Mouse (Mus musculus): ENCODE data around the gene Rpl36al. TPM values are rescaled to one million over a fixed set of nuclear protein-coding genes. Genes with fewer than 3 reads are reported as not detected.

Rpl36al gene
- total and polyA plus RNA-seq, 2 experiments: 129 to 466 TPM

- Histone ChIP-seq H3K4me1 (ENCODE audit: control insufficient read depth, insufficient read depth, low read length) (no peaks in the 10 kb centered on the region), H3K27me3 (ENCODE audit: control insufficient read depth, insufficient read depth, low read length) (no peaks in the 10 kb centered on the region), H3K36me3 (ENCODE audit: control insufficient read depth, insufficient read depth, low read length) (no peaks in the 10 kb centered on the region), H3K4me3 (ENCODE audit: insufficient read depth, low read depth, low read length) (no peak overlapping the region), H3K79me2 (ENCODE audit: control insufficient read depth, insufficient read depth, low read length) (no peaks in the 10 kb centered on the region), H3K9ac (ENCODE audit: low read depth, low read length) (no peak overlapping the region), H3K27ac (replicated peaks; ENCODE audit: insufficient read depth, low read depth, low read length) (no peak overlapping the region)
- no peak for DNase-seq (ENCODE audit: extremely low read depth, low read depth, low spot score)
- 85% methylated on average over 3 of the region's 3 CpGs for WGBS
- no peak for TF ChIP-seq CTCF (IDR thresholded peaks at IDR 0.05; ENCODE audit: low read depth, low read length)
- no peak for TF ChIP-seq POLR2A (IDR thresholded peaks at IDR 0.05; ENCODE audit: extremely low read depth, insufficient read depth, low read length)
Observed at GRCm38 (mm10) chr12:69215000-69215785, 31.3 kb upstream of the Rpl36al start.

GRCm38 (mm10) chr12:69214393-69214792, 30.5 kb upstream of the Rpl36al start:
- no peaks in the 10 kb centered on the region for H3K4me1 ChIP-seq (ENCODE audit: control insufficient read depth, insufficient read depth, low read length)
- no peak overlapping the region for H3K4me3 ChIP-seq (ENCODE audit: insufficient read depth, low read depth, low read length)
- no peaks in the 10 kb centered on the region for H3K36me3 ChIP-seq (ENCODE audit: control insufficient read depth, insufficient read depth, low read length)
- no peaks in the 10 kb centered on the region for H3K79me2 ChIP-seq (ENCODE audit: control insufficient read depth, insufficient read depth, low read length)
- no peak overlapping the region for H3K9ac ChIP-seq (ENCODE audit: low read depth, low read length)
- DNase-seq (ENCODE audit: extremely low read depth, low read depth, low spot score): no peak
- H3K27me3 ChIP-seq (ENCODE audit: control insufficient read depth, insufficient read depth, low read length): no peaks in the 10 kb centered on the region
- TF ChIP-seq CTCF (IDR thresholded peaks at IDR 0.05; ENCODE audit: low read depth, low read length): no peak
- TF ChIP-seq POLR2A (IDR thresholded peaks at IDR 0.05; ENCODE audit: extremely low read depth, insufficient read depth, low read length): no peak
- H3K27ac ChIP-seq (replicated peaks; ENCODE audit: insufficient read depth, low read depth, low read length): no peak overlapping the region
- 92% methylated on average over 7 of the region's 7 CpGs for WGBS

GRCm38 (mm10) chr12:69213186-69213777, 29.4 kb upstream of the Rpl36al start:
- Histone ChIP-seq H3K79me2 (ENCODE audit: control insufficient read depth, insufficient read depth, low read length) (no peaks in the 10 kb centered on the region), H3K4me1 (ENCODE audit: control insufficient read depth, insufficient read depth, low read length) (no peaks in the 10 kb centered on the region), H3K36me3 (ENCODE audit: control insufficient read depth, insufficient read depth, low read length) (no peaks in the 10 kb centered on the region), H3K9ac (ENCODE audit: low read depth, low read length) (no peak overlapping the region), H3K27me3 (ENCODE audit: control insufficient read depth, insufficient read depth, low read length) (no peaks in the 10 kb centered on the region), H3K27ac (replicated peaks; ENCODE audit: insufficient read depth, low read depth, low read length) (no peak overlapping the region), H3K4me3 (ENCODE audit: insufficient read depth, low read depth, low read length) (no peak overlapping the region)
- DNase-seq (ENCODE audit: extremely low read depth, low read depth, low spot score): no peak
- no peak for TF ChIP-seq CTCF (IDR thresholded peaks at IDR 0.05; ENCODE audit: low read depth, low read length)
- TF ChIP-seq POLR2A (IDR thresholded peaks at IDR 0.05; ENCODE audit: extremely low read depth, insufficient read depth, low read length): no peak
- WGBS: 95% methylated on average over 13 of the region's 13 CpGs

GRCm38 (mm10) chr12:69211057-69211456, 27.2 kb upstream of the Rpl36al start:
- Histone ChIP-seq H3K9ac (ENCODE audit: low read depth, low read length) (no peak overlapping the region), H3K4me1 (ENCODE audit: control insufficient read depth, insufficient read depth, low read length) (no peaks in the 10 kb centered on the region), H3K79me2 (ENCODE audit: control insufficient read depth, insufficient read depth, low read length) (no peaks in the 10 kb centered on the region), H3K27ac (replicated peaks; ENCODE audit: insufficient read depth, low read depth, low read length) (no peak overlapping the region), H3K4me3 (ENCODE audit: insufficient read depth, low read depth, low read length) (no peak overlapping the region), H3K36me3 (ENCODE audit: control insufficient read depth, insufficient read depth, low read length) (no peaks in the 10 kb centered on the region), H3K27me3 (ENCODE audit: control insufficient read depth, insufficient read depth, low read length) (no peaks in the 10 kb centered on the region)
- WGBS: 85% methylated on average over 5 of the region's 5 CpGs
- DNase-seq (ENCODE audit: extremely low read depth, low read depth, low spot score): no peak
- TF ChIP-seq CTCF (IDR thresholded peaks at IDR 0.05; ENCODE audit: low read depth, low read length): no peak
- no peak for TF ChIP-seq POLR2A (IDR thresholded peaks at IDR 0.05; ENCODE audit: extremely low read depth, insufficient read depth, low read length)

- no peak for TF ChIP-seq CTCF (IDR thresholded peaks at IDR 0.05; ENCODE audit: low read depth, low read length)
- no peak for TF ChIP-seq POLR2A (IDR thresholded peaks at IDR 0.05; ENCODE audit: extremely low read depth, insufficient read depth, low read length)
- DNase-seq (ENCODE audit: extremely low read depth, low read depth, low spot score): no peak
- Histone ChIP-seq H3K27me3 (ENCODE audit: control insufficient read depth, insufficient read depth, low read length) (no peaks in the 10 kb centered on the region), H3K79me2 (ENCODE audit: control insufficient read depth, insufficient read depth, low read length) (no peaks in the 10 kb centered on the region), H3K4me1 (ENCODE audit: control insufficient read depth, insufficient read depth, low read length) (no peaks in the 10 kb centered on the region), H3K9ac (ENCODE audit: low read depth, low read length) (no peak overlapping the region), H3K36me3 (ENCODE audit: control insufficient read depth, insufficient read depth, low read length) (no peaks in the 10 kb centered on the region), H3K27ac (replicated peaks; ENCODE audit: insufficient read depth, low read depth, low read length) (no peak overlapping the region), H3K4me3 (ENCODE audit: insufficient read depth, low read depth, low read length) (no peak overlapping the region)
- 94% methylated on average over 18 of the region's 18 CpGs for WGBS
Observed at GRCm38 (mm10) chr12:69210056-69210979, 26.4 kb upstream of the Rpl36al start.

Data from liver, adult 2 months (tissue).